Mouse (Mus musculus) lung, postnatal 0 days (tissue): ENCODE results near the gene BC034090. TPM values are rescaled to one million over a fixed set of nuclear protein-coding genes. Genes with fewer than 3 reads are reported as not detected.
"Not testable (repeated sequence)": the region's sequence is repeated elsewhere in the genome, so short reads cannot be mapped to it uniquely, and the experiment has no call there.

ENCODE experiments used
- ATAC-seq: fragments of 200-750 bp; cut with Nextera tagmentation; 2 replicates; pipeline ENCODE4 v1.8.0; 2017; ENCODE audit warnings: moderate library complexity
- DNase-seq: peaks from one replicate; pipeline ENCODE4 v3.0.0-alpha.2; 2016; ENCODE audit warnings: low spot score
- H3K27ac ChIP-seq: fragments of 300-500 bp; sonication (generic); 2 replicates; pipeline ENCODE4 v1.5.1; 2014; ENCODE audit warnings: antibody characterized with exemption, mild to moderate bottlenecking, low read length, mixed read lengths
- H3K27me3 ChIP-seq: fragments of 300-500 bp; sonication (generic); replicated peaks from 2 replicates; pipeline ENCODE4 v1.6.1; 2014; ENCODE audit warnings: low read length, mixed read lengths; ENCODE audit not compliant: insufficient read depth
- H3K36me3 ChIP-seq: fragments of 300-500 bp; sonication (generic); 2 replicates; pipeline ENCODE4 v1.6.1; 2014; ENCODE audit warnings: low read length, mixed read lengths; ENCODE audit not compliant: insufficient read depth
- H3K4me1 ChIP-seq: fragments of 300-500 bp; sonication (generic); 2 replicates; pipeline ENCODE4 v1.6.1; 2014; ENCODE audit warnings: antibody characterized with exemption, low read depth, low read length, mixed read lengths; ENCODE audit not compliant: insufficient read depth
- H3K4me2 ChIP-seq: fragments of 300-500 bp; sonication (generic); replicated peaks from 2 replicates; pipeline ENCODE4 v1.6.1; 2014; ENCODE audit warnings: low read depth, mild to moderate bottlenecking, low read length, moderate library complexity, mixed read lengths
- H3K4me3 ChIP-seq: fragments of 300-500 bp; sonication (generic); 2 replicates; pipeline ENCODE4 v1.5.1; 2014; ENCODE audit warnings: low read depth, low read length
- H3K9ac ChIP-seq: fragments of 300-500 bp; sonication (generic); replicated peaks from 2 replicates; pipeline ENCODE4 v1.6.1; 2014; ENCODE audit warnings: low read depth, mild to moderate bottlenecking
- H3K9me3 ChIP-seq: fragments of 300-500 bp; sonication (generic); 2 replicates; pipeline ENCODE4 v1.6.1; 2016; ENCODE audit warnings: low read length, mixed read lengths
- CTCF ChIP-seq: IDR thresholded peaks from 2 replicates; pipeline ENCODE4 v1.5.1; 2016; ENCODE audit warnings: antibody characterized with exemption, mild to moderate bottlenecking
- EP300 ChIP-seq: IDR thresholded peaks from 2 replicates; pipeline ENCODE4 v1.6.1; 2016; ENCODE audit warnings: antibody characterized with exemption, mild to moderate bottlenecking, control low read depth
- WGBS: fragments of 180-500 bp; shearing (Covaris S2); extraction: QIAGEN DNeasy Blood & Tissue Kit; methylation state at CpG from one replicate; pipeline ENCODE4 v1.1.7; 2014; 5-methylcytosine and 5-hydroxymethylcytosine counted together
- polyA plus RNA-seq: library from polyadenylated mRNA; unstranded; fragments of >200 nt; fragmentation: Nextera tagmentation; extraction: Ambion mirVana; gene quantifications from 2 replicates; pipeline ENCODE4 v1.2.1, GENCODE M21; 2015

BC034090 gene
- polyA plus RNA-seq, 1 experiment from 2014 or later: 2.4 TPM

- TF ChIP-seq CTCF (no peak), EP300 (no peak)
- H3K27ac ChIP-seq: no peak overlapping the region
- H3K9me3 ChIP-seq: no peaks in the 10 kb centered on the region
- 70% methylated on average over 10 of the region's 10 CpGs for WGBS
- no peaks in the 10 kb centered on the region for H3K27me3 ChIP-seq
- ATAC-seq: no peak
- no peaks in the 10 kb centered on the region for H3K4me1 ChIP-seq
- no peak overlapping the region for H3K4me3 ChIP-seq
- no peak overlapping the region for H3K9ac ChIP-seq
- H3K4me2 ChIP-seq: no peak overlapping the region
- DNase-seq: no peak
- peaks cover 4% of the 10 kb centered on the region; the same call in 1 of the 2 replicates for H3K36me3 ChIP-seq
These were observed 36.1 kb upstream of the BC034090 start for GRCm38 (mm10) chr1:155280306-155280705.

GRCm38 (mm10) chr1:155276381-155277033 is 32.3 kb upstream of the BC034090 start:
- H3K4me1 ChIP-seq: no peaks in the 10 kb centered on the region
- H3K27ac ChIP-seq: no peak overlapping the region
- H3K27me3 ChIP-seq: no peaks in the 10 kb centered on the region
- no peaks in the 10 kb centered on the region for H3K36me3 ChIP-seq
- no peak for DNase-seq
- 63% methylated on average over 13 of the region's 13 CpGs for WGBS
- H3K9ac ChIP-seq: no peak overlapping the region
- no peak for TF ChIP-seq EP300
- TF ChIP-seq CTCF: no peak
- no peak for ATAC-seq
- no peak overlapping the region for H3K4me3 ChIP-seq
- no peaks in the 10 kb centered on the region for H3K9me3 ChIP-seq
- H3K4me2 ChIP-seq: no peak overlapping the region

- no peak for ATAC-seq
- no peak overlapping the region for H3K27ac ChIP-seq
- TF ChIP-seq EP300 (no peak), CTCF (no peak)
- H3K4me3 ChIP-seq: no peak overlapping the region
- H3K36me3 ChIP-seq: no peaks in the 10 kb centered on the region
- DNase-seq: no peak
- H3K4me1 ChIP-seq: no peaks in the 10 kb centered on the region
- no peak overlapping the region for H3K9ac ChIP-seq
- WGBS: 74% methylated on average over 4 of the region's 4 CpGs
- no peak overlapping the region for H3K4me2 ChIP-seq
- H3K27me3 ChIP-seq: no peaks in the 10 kb centered on the region
- no peaks in the 10 kb centered on the region for H3K9me3 ChIP-seq
These were observed 31.5 kb upstream of the BC034090 start for GRCm38 (mm10) chr1:155275793-155276192.

GRCm38 (mm10) chr1:155274976-155275375 is 30.7 kb upstream of the BC034090 start:
- no peak overlapping the region for H3K27ac ChIP-seq
- no peaks in the 10 kb centered on the region for H3K36me3 ChIP-seq
- WGBS: 65% methylated on average over 3 of the region's 3 CpGs
- no peak overlapping the region for H3K9ac ChIP-seq
- H3K4me3 ChIP-seq: no peak overlapping the region
- H3K4me1 ChIP-seq: no peaks in the 10 kb centered on the region
- no peaks in the 10 kb centered on the region for H3K27me3 ChIP-seq
- no peak for DNase-seq
- ATAC-seq: no peak
- H3K4me2 ChIP-seq: no peak overlapping the region
- no peaks in the 10 kb centered on the region for H3K9me3 ChIP-seq
- TF ChIP-seq EP300: no peak
- TF ChIP-seq CTCF: no peak

- Histone ChIP-seq H3K9me3 (no peaks in the 10 kb centered on the region), H3K4me2 (no peak overlapping the region)
- no peak for DNase-seq
These were observed 28.7 kb upstream of the BC034090 start for GRCm38 (mm10) chr1:155272953-155273352.

GRCm38 (mm10) chr1:155262496-155262895 is 18.3 kb upstream of the BC034090 start:
- H3K36me3 ChIP-seq, ATAC-seq, H3K4me2 ChIP-seq, H3K9me3 ChIP-seq, DNase-seq, H3K9ac ChIP-seq, H3K27me3 ChIP-seq, H3K4me1 ChIP-seq, H3K4me3 ChIP-seq, H3K27ac ChIP-seq: not testable (repeated sequence)
- 87% methylated on average over 10 of the region's 10 CpGs for WGBS

More at GRCm38 (mm10) chr1:155272953-155273352, 28.7 kb upstream of the BC034090 start:
- H3K4me3 ChIP-seq: no peak overlapping the region
- H3K27me3 ChIP-seq: no peaks in the 10 kb centered on the region
- ATAC-seq: no peak
- no peak overlapping the region for H3K9ac ChIP-seq
- H3K36me3 ChIP-seq: no peaks in the 10 kb centered on the region
- no peaks in the 10 kb centered on the region for H3K4me1 ChIP-seq
- TF ChIP-seq CTCF: no peak
- TF ChIP-seq EP300: no peak
- 93% methylated on average over 4 of the region's 4 CpGs for WGBS
- no peak overlapping the region for H3K27ac ChIP-seq

- H3K4me1 ChIP-seq: no peaks in the 10 kb centered on the region
- 86% methylated on average over 7 of the region's 8 CpGs for WGBS
- DNase-seq (no peak), ATAC-seq (no peak)
- H3K4me2 ChIP-seq: no peak overlapping the region
- H3K4me3 ChIP-seq: no peak overlapping the region
- no peaks in the 10 kb centered on the region for H3K36me3 ChIP-seq
- no peak overlapping the region for H3K9ac ChIP-seq
- H3K27ac ChIP-seq: no peak overlapping the region
- no peaks in the 10 kb centered on the region for H3K27me3 ChIP-seq
- TF ChIP-seq EP300 (no peak), CTCF (no peak)
- H3K9me3 ChIP-seq: no peaks in the 10 kb centered on the region
These were observed 10.1 kb upstream of the BC034090 start for GRCm38 (mm10) chr1:155254309-155254708.
